Mouse (Mus musculus): ENCODE data around the gene Thbs3.

GRCm38 (mm10) chr3:89209731-89210130, 5.2 kb upstream of the Thbs3 start:
- TF ChIP-seq CTCF (IDR thresholded peaks at IDR 0.05; ENCODE audit: low read depth) (no peak), EP300 (IDR thresholded peaks at IDR 0.05; ENCODE audit: low read depth) (no peak)
